Mouse (Mus musculus) spleen, adult 18-20 months (tissue): ENCODE results near the gene Sdf2l1.
"Not testable (repeated sequence)": the region's sequence is repeated elsewhere in the genome, so short reads cannot be mapped to it uniquely, and the experiment has no call there.

Experiments
- DNase-seq, 2 experiments: peaks; one replicate each; pipeline ENCODE4 v3.0.0; 2022; ENCODE audit warnings: mixed read lengths in 2 of 2

Sdf2l1 gene

DNA sequence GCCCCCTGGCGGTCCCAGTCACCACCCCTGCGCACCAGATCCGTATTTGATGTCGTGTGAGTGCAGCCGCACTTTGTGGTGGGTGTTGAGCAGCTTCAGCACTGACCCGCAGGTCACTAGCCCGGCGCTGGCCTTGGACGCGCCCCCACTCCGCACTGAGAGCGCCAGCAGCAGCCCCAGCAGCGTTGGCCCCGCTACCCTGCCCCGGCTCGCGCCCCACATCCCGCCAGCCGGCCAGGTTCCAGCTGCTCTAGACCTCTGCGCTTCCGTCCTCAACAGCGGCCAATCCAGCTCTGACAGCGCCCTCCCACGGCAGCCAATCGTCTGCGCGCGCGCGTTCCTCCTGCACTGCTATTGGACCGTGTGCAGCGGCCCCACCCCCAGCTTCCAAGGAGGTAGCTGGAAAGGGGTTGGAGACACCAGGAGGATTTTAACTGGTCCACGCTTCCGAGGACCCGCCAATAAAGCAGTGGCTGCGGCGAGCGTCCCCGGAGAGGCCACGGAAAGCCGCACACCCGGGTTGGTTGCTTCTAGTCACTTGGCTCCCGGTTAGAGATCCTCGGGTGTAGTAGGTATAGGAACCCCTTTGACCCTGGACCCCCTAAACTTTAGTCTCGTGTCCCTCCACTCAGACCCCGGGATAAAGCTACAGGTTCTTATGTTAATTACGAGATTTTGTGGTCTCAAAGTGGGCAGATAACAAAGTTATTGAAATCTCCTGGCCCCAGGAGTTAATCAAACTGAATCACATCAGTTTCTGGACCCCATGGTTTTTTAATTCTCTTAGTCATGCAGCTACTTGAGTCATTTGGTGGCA, at the start of gene Sdf2l1:
Gene Sdf2l1, minus strand, starts transcription at position 295 of the 817 bp plus-strand sequence.
- peak; percentile 88 to 97 for DNase-seq

DNA sequence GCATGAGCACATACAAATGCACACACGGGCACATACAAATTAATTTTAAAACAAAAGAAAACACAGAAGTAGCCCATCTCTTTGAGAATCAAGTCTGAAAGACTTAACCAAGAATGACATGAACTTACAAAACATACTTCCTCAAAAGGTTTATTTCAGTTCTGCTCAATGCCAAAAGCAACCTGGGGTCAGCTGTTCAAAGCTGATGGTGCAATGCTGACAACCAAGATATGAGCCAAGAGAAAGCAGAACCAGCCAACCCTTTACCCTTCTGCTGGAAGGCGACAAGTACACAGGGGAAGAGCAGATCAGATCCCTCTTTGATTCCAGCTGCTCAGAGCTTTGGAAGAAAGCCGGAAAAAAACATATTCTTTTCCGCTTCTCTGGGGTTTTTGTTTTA, 49.2 kb upstream of the Sdf2l1 start:
- DNase-seq, result no peak

DNA sequence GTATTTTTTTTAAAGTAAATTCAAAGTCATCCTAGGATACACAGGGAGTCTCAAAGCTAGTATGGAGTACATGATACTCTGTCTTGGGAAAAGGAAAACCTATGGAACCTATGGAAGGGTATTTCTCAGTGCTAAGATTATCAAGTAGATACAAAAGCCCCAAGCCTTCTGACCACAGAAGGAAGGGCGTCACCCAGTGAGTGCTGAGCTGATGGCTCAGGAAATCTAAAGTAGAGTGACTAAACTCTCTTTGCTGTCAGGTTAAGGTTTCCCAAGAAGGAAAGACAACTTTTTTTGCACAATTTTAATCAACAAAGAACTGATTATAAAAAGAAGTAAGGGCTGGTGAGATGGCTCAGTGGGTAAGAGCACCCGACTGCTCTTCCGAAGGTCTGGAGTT, 47.5 kb upstream of the Sdf2l1 start:
- no peak for DNase-seq

DNA sequence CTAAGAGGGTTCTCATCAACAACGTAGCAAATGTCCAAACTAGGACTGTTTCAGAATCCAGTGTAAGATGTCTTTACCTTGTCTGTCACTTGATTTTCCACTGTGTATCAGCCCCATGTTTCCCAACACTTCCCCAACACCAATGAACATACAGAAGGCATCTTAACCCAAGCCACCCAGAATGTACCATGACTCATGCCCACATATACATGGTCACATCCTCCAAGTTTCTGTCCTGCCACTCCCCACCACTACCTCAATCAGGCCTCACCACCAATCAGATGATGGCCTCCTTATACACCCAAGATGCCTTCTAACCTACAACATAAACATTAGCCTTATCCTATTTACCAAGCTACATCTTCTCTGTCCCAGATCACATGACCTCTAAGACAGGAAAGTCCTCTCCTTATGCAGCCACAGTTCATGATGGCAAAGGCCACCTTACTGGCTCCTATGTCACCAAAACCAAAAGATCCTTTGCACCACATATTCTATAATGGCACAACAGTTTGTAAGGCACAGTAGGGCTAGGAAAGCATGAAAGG, 45.5 kb upstream of the Sdf2l1 start:
- DNase-seq, result no peak

DNA sequence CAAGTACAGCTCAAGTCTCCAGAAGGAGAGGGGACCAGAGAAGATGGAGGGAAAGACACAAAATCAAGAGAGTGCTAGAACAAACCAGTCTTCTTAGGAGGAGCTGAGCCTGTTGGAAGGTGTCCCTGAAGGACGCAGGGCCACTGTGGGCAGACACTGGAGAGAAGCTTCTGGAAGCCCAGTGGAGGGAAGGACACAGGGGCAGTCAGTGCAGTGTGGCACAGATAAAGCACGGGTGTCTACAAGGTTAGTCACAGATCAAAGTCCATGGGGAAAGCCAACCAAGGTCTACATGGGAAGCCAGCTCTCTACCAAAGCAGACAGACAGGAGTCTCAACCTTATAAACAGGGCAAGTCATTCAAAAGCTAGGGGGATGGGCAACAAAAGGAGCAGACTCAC, 43.6 kb upstream of the Sdf2l1 start:
- DNase-seq, result no peak

DNA sequence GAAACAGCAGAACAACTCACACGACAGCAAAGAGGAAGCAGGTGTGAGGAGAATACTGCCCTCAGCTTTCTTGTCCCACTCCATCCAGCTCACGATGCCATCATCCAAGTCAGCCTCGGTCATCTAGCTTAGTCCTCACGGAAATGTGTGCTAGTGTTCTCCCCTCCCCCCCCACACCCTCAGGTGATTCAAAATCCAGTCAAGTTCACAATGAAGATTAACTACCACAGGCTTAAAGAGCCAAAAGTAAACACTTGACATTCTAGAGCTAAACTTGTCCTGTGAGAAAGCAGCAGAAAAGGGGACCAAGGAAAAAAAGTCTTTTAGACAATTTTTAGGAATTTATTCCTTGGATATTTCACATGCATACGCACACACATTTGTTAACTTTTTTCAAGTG, 35.9 kb upstream of the Sdf2l1 start:
- DNase-seq, result no peak

DNA sequence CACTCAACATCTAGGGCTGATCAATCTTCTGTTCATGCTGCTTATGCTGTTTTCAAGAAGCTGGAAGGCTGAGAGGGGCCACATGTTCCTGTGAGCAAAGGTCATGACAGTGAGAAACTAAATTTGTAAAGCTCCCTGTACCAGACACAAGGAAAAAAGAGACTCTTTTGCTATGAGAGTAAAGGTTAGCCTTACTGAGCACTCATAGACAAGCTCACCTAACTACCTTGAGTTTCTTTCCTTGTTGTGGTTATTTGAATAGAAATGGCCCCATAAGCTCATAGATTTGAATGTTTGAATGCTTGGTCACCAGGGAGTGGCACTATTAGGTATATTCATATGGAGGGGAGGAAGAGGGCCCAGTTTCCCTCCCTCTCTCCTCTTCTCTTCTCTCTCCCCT, 35.0 kb upstream of the Sdf2l1 start:
- no peak for DNase-seq

DNA sequence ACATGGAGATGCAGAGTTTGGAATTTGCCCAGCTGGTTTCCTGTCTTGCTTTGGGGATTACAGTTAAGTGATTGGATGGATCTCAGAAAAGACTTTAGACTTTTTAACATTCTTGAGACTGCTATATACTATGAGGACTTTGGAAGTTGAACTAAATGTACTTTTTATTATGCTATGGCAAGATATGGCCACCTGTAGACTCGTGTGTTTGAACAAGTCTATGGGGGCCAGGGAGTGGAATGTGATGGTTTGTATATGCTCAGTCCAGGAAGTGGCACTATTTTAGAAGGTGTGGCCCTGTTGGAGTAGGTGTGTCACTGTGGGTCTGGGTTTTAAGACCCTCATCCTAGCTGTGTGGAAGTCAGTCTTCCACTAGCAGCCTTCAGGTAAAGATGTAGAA, 33.3 kb upstream of the Sdf2l1 start:
- not testable (repeated sequence) for DNase-seq

DNA sequence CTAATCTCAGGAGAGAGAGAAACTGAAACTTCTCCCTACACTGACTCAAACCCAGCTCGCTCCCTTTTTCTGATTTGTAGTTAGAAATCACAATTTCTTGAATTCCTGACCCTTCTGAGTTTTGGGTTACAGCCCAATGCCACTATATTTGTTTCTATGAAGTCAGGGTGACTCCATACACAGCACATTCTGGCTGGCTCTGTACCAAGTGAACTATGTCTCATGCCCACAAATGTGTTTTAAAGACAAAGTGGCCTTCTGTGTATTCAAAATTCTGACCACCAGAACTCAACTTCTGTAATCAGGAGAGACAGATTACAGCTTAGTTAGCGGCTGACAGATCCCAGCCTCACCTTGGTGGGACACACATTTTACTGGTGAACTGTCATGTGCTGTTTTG, 22.2 kb upstream of the Sdf2l1 start:
- no peak for DNase-seq

DNA sequence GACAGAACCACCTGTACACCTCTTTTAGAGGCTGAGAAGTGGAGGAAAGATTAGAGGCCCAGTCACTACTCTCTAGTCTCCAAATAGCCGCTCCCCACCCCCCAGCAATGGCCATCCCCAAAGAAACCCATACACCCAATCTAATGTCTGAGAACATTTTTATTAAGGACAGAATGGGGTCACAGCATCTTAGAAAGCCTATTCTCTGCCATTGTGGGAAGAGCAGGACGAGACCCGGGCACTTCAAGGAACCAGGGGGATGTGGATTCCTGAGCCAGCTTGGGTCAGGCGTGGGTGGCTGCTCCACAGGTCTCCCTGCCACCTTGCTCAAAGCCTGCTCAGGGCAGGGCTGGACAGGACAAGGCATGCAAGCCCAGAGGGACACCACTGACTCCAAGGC, 19.7 kb upstream of the Sdf2l1 start:
- DNase-seq, result no peak

DNA sequence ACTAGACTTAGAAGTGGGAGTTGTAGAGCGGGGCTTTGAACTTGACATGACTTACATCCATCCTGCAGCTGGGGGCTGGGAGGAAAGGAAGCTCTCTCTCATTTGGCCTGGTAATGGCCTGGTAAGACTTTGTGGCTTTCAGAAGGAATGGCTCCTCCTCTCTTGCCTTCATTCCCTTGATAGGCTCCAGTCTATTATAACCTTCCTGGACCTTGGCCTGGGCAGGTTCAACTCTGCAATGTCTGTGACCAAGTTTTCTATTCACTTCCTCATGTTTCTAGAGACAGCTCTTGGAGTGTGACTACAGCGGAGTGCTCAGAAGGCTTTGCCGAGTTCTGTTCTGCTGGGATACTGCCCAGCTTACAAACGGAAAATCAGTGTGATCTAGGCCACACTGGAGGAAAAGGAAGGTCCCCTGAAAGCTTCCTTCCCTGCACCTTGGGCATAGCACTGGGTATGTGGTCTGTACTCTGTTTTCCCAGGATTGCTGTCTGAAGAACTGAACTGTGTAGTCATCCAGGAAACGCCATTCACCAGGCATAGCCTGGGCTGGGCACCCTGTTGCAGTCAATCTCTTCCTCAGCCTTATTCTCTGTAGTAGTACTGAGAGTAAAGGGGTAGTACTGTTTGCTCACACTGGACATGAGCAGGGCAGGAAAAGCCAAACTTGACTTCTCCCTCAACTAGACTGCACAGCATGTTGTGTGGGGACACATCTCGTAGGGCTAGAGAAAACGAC, 18.5 kb upstream of the Sdf2l1 start:
- no peak for DNase-seq

DNA sequence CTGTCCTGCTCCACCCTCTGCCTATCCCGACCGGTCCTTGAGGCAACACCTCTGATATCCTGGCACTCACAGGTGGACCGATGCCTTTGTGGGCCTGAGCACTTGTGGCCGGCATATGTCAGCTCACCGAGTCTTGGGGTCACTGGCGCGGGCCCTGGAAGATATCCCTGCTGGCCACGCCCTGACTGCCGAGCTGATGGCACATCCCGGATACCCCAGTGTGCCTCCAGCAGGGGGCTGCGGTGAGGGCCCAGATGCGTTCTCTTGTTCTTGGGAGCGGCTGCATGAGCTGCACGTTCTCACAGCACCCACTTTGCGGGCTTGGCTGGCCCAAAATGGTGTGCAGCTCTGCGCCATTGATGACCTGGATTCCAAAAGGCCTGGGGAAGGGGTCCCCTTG, 15.9 kb upstream of the Sdf2l1 start:
- peak in 1 of 2 experiments; percentile 22 for DNase-seq

DNA sequence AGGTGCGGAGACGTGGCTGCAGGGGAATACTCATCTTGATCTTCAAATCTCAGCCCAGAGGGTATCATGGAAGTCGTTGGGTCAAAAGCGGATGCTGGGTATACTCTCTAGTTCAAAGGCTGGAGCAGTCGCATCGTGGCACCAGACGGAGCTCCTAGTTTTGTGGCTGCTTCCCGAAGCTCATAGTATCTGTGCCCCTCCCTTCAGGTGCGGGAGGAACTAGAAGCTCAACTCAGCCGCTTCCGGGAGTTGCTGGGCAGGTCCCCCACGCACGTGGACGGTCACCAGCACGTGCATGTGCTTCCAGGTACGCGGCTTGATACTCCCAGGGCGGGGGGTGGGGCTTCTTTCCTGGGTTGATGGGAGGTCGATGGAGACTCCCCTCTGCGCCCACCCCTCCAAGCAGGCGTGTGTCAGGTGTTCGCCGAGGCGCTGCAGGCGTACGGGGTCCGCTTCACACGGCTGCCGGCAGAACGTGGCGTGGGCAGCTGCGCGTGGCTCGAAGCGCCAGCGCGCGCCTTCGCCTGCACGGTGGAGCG, 15.3 kb upstream of the Sdf2l1 start:
- peak in 1 of 2 experiments; percentile 24 for DNase-seq

DNA sequence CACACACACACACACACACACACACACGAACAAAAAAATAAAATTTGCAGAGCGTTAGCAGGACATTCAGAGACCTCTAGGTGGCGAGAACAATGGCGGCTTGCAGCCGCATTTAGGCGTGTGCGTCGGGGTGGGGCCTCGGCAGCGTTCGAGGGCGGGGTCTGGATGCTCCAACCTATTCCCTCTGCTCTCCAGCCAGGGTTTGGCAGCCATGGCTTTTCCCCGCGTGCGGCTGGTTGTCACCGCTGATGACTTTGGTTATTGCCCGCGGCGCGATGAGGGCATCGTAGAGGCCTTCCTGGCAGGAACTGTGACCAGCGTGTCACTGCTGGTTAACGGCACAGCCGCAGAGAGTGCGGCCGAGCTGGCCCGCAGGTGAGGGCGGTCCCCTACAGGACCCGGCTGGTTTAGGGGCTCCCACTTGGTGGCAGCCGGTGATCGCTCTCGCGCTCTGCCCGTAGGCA, 14.6 kb upstream of the Sdf2l1 start, which contains the start of gene Ccdc116:
Gene Ccdc116, minus strand, starts transcription at position 458 of the 464 bp plus-strand sequence.
- peak; percentile 47 to 68 for DNase-seq

DNA sequence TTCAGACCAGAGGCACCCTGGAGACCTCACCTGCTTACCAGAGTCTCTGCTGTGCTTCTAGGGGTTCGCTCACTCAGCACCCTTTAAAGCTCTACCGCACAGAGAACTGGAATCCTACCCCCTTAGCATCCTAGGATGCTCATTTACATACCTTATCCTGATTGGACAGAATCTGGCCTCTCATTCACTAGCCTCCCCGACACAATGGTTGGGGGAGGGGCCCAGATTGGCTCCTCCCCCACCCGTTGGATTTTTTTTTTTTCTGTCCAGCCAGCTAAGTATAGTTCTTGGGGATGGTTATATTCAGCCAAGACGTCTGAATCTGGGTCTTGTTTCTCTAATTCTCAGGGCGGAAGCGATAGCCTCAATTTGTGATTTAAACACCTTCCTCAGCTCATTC, 12.2 kb upstream of the Sdf2l1 start, which contains the start of gene Ydjc:
Gene Ydjc, plus strand, starts transcription at position 283 of the 400 bp plus-strand sequence.
- no peak for DNase-seq

DNA sequence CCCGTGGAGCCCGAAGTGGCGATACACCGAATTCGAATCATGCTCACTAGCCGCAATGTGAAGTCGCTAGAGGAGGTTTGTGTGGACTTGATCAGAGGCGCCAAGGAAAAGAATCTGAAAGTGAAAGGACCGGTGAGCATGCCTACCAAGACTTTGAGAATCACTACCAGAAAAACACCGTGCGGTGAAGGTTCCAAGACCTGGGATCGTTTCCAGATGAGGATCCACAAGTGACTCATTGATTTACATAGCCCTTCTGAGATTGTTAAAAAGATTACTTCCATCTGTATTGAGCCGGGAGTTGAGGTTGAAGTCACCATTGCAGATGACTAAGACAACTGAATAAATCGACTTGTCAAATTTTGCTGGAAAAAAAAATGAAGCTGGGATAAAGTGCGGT, 5.2 kb upstream of the Sdf2l1 start:
- DNase-seq, result no peak

DNA sequence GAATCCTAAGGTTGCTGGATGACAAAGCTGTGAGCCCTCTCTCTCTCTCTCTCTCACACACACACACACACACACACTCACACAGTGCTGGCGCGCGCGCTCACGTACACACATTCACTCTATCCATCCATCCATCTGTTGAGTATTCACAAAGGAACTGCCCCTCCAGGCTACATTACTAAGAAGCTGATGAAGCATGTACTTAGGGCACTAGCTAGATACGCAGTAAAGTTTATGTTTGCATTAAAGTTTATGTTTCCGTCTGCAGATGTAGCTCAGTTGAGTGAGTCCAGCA, 670 bp upstream of the Sdf2l1 start:
- DNase-seq, result no peak

DNA sequence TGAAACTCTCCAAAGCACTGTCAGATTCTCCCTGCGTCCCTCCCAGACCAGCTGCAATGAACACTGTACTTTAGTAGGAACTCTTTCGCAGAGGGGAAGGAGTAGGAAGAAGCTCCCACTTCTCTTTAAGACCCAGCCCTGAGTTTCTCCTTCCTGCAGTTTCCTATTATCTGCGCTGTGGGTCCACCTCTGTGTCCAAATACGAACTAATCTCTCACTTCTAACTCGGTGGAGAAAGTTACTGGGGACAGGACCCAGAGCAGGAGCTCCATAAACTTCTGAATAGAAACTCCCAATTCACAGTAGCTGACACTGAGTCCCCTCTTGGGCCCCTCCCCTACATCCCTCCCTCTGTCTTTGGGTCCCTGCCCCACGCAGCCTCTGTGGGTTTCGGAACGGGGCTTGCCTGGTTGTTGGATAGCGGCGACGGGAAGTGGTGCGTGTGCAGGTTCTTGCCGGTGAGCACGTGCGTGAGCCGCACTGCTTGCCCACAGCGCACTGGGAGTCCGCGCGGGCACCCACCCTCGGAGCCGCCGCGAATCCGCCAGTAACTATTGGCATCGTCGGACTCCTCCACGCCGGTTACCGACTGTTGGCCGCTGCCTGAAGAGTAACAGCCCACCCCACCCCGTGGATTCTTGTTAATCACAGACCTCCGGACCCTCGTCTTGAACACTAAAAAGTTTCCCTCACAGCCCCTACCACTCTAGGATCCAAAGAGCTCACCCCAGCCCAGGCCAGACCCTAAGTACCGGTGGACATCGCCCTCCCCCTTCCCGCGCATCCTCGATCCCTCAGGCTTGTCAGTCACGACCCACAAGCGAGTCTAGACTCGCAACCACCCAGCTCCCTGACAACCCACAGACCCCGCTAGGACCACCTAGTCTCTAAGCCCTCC, 743 bp downstream of the Sdf2l1 start:
- DNase-seq, result peak in 1 of 2 experiments; percentile 34

DNA sequence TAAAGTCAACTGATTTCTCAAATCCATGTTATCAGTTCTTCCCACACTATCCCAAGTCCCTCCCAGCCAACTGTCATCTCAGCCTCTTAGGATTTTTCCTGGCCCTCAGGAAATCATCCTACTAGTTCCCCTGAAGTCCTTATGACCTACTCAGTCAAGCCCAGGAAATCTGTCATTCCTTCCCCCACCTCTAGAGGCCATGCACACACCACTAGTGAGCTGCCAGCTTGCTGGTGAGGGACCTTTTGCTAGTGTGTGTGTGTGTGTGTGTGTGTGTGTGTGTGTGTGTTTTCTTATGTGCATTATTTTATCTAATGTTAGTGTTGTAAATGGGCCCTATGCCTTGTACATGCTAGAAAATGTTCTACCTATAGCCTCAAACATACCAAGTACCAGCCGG, 4.9 kb downstream of the Sdf2l1 start:
- DNase-seq, result peak in 1 of 2 experiments; percentile 42

DNA sequence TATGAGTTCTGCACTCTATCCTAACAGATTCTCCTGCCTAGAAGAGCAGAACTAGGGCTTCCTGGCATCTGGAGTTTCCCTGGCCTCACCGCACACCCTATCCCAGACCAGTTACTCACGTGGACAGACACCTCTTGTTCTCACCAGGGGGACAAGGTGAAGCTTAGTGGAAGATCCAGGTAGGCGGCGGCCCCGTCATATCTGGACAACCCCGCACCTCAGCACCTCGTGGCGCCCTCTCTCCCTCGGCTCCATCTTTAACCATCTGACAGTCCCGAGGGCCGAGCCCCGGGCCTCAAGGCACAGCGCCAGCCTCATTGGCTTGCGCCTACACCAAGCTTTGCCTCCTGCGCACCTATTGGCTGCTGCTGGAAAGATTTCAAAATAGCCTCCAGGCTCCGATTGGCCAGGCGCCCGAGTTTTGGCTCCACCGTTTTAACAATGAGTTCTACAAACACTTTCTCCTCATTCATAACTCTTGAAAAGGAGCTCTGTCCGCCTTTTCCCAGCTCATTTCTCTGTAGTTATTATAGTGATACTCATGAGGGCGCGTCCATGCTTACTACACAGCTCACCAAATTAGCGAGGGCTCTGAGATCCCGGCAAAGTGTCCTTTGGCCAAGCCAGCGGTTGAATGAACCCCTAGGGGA, 7.2 kb downstream of the Sdf2l1 start, which contains the start of gene 2610318N02Rik:
Gene 2610318N02Rik, minus strand, starts transcription at position 297 of the 650 bp plus-strand sequence.
- peak; percentile 56 to 59 for DNase-seq

DNA sequence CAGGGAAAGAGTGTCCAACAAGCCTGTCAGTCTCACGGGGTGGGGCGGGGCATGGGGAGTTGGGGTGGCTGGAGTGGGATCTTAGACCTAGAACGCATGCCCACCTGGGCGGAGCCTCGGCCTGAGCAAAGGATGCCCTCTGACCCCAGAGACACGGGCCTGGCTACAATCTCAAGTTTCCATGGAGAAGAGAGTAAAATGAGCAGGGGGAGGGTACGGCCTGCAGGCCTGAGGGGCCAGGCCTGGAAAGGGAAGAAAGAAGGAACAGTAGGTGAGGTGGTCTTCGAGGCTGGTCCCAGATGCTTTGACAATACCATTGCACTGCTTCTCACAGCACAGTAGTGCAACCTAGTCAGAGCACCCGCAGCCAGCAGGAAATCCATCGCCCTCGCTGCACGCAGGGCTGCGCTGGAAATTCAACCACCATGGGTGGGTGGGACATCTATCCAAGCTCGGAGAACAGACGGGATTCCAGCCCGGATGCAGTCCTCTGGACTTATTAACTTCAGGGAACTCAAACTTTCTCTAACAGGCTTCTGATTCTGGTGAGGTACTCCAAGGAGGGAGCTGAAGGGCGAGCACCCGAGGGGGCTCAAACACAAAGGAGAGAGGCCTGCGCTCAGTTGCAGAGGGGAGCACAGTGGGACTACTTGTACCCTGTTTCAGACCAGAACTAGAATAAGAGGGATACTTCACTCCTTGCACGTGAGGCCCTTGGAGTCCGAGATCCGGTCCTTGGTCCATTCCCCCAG, 7.9 kb downstream of the Sdf2l1 start:
- no peak for DNase-seq
